Mouse (Mus musculus): ENCODE data around the gene Ppp1r1a.

Gene Ppp1r1a

DNA sequence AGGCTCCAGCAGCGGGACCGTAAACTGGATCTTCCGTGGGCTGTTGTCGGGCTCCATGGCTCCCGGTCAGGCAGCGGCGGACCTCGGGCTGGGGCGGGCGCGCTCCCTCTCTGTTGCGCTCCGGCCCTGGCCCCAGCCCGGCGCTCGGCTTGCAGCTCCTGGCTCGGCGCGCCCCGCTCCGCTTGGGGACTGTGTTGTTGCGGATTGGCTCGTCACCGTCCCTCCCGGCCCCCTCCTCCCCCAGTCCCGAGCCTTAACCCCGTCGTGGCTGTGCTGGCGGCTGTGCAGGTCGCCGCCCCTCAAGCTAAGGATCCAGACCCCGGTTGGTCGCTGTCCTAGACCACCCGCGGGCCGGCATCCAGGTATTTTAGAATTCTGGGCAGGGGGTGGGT lies at the start of gene Ppp1r1a:
Gene Ppp1r1a, minus strand, starts transcription at position 182 of the 392 bp plus-strand sequence.
- in situ Hi-C loops (cut with MboI): no loop called here

DNA sequence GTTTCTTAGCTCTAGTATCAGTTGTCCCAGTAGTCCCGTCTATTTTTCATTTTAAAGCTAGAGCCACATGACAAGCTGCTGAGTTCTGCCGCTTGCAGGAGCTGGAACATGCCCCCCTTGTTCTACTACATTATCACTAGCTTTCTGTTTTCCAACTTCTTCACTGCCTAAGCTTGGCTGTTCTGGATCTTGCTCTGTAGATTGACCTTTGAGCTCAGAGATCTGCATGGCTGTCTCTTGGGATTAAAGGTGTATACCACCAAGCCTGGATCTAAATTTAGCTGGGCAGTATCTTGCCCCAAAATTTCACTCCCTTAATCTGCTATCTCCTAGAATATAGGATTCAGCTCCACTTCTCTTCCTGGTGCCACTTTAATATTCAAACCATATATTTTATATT lies 48.1 kb upstream of the Ppp1r1a start:
- in situ Hi-C loops (cut with MboI): no loop called here

DNA sequence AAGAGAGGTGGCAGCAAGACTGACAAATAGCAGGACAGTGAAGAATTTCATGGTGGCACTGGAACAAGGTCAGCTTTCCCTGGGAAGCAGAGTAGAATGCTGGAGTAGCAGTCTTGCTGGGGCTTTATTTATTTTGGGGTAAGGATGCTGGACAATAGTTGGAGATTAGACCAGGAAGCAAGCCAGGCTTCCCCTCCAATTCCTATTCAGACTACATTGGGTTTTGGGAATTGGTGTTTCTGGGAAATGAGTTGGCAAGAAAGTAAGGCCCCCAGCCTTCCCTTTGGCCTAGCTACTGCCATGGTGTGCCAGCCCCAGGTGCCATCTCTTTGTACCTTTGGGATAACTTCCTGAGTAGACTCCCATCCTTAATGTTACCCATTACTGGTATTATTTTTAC lies 27.2 kb upstream of the Ppp1r1a start, which contains the start of gene Glycam1:
Gene Glycam1, minus strand, starts transcription at position 101 of the 400 bp plus-strand sequence.
- in situ Hi-C loops (cut with MboI): no loop called here

DNA sequence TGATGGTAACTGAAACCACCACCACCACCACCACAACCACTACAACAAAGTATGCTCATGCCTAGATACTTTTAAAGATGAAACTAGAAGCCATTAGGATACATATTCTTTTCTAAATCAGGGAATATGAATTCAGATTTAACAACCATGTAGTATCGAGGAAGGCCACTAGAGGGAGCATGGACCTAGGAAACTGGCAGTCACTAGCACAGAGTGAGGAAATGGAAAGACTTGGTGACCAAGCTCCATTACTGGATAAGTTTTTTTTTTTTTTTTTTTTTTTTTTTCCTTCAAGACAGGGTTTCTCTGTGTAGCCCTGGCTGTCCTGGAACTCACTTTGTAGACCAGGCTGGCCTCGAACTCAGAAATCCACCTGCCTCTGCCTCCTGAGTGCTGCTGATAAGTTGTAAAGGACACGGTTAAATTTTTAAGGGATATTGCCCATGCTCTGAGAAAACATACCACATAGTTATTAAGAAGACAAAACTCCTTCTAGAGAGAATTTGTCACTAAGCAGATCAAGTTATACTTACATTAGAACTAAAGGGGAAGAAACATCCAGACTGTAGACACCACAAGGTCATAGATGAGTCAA lies 14.4 kb upstream of the Ppp1r1a start:
- in situ Hi-C loops (cut with MboI): no loop called here

DNA sequence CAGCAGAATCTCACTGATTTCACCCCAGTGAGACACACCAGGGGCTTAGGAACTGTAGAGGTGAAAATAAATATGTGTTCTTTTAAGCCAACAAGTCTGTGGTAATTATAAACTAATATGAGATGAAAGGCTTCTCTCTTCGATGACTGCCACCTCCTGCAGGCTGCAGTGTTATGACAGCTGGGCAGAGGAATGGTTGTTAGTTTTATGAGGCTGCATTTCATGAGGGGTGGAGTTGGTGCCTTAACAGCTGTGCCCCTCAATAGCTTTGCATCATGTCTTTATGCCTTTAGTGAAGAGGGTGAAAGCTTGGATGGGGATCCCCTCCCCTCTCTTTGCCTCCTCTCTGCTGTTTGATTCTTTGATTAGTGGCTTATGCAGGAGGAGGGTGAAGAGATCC lies 13.2 kb upstream of the Ppp1r1a start:
- in situ Hi-C loops (cut with MboI): no loop called here

DNA sequence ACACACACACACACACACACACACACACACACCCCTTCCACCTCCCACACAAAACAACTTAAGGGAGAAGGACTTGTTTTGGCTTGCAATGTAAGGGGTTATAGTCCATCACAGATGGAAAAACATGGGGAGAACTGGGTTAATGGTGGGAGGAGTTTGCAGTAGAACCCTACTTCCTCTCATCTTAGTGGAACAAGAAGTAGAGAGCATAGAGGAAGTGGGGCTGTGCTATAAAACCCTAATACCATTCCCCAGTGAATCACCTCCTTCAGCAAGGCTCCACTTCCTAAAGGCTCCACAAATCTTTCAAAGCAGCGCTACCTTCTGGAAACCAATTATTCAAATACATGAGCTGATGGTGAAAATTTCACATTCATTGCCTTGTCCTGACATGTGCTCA lies 11.7 kb upstream of the Ppp1r1a start:
- in situ Hi-C loops (cut with MboI): no loop called here

DNA sequence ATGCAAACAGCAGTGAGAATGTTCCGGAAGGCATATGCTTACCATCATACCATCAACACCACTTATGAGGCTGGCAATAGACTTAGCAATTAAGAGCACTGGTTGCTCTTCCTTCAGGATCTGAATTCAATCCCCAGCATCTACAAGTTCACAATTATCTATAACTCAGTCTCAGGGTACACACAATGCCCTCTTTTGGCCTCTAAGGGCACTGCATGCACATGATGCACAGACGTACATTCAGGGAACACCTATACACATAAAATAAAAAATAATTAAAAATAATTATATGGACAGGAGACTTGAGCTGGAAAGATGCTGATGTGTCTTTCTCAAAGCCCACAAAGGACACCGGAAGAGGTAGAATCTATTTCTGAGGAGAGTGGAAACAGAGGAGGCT lies 10.2 kb upstream of the Ppp1r1a start:
- in situ Hi-C loops (cut with MboI): no loop called here

DNA sequence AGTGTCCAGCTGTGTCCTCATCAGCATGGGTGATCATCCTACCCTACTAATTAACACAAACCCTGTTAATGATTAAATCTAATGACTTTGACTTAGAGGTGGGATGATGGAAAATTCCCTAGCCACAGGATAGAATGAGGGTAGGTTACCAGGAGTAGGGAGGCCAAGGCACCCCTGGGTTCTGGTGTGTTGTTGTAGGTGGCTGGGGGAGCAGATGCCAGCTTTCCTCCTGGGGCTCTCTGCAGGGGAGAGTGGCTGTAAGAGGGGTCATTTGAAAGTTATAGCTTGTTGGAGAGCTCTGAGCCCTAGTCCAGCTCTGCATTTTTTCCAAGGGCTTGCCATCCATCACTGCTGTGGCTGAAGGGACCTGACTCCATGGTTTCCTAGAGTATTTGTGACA lies 4.7 kb upstream of the Ppp1r1a start:
- in situ Hi-C loops (cut with MboI): no loop called here

DNA sequence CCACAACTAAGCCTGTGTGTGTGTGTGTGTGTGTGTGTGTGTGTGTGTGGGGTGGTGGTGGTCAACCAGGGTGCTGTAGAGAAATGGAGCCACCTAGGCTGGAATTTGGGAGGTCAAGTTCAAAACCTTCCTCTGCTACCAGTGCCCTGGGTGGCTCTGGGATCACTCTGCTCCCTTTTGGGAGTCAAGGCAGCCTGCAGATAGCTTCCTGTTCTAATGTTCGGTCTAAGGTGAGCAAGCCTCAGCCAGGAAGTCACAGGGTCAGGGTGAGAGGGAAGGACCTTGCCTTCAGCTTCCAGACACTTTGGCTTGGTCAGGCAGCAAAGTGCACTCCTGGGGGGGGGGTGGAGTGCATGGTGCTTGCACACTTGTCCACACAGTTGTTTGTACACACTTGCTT lies 2.8 kb upstream of the Ppp1r1a start:
- in situ Hi-C loops (cut with MboI): no loop called here

DNA sequence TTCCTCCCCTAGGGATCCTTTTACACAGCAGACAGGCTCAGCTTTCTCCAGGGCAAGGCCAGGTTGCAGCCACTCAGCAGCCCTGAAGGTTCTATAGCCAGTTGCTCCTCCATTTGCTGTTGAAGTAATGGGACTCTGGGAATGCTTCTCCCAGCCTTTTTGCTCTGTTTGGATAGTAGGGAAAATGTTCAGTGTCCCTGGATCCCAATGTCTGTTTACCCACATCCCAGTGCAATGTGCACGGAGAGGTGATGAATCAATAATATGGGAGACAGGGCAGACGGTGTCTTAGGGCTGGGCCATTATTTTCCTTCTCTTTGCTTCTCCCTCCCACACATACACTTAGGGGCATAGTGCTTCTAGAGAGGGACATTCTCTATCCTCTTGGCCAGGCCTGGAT lies 1.5 kb upstream of the Ppp1r1a start:
- in situ Hi-C loops (cut with MboI): no loop called here

DNA sequence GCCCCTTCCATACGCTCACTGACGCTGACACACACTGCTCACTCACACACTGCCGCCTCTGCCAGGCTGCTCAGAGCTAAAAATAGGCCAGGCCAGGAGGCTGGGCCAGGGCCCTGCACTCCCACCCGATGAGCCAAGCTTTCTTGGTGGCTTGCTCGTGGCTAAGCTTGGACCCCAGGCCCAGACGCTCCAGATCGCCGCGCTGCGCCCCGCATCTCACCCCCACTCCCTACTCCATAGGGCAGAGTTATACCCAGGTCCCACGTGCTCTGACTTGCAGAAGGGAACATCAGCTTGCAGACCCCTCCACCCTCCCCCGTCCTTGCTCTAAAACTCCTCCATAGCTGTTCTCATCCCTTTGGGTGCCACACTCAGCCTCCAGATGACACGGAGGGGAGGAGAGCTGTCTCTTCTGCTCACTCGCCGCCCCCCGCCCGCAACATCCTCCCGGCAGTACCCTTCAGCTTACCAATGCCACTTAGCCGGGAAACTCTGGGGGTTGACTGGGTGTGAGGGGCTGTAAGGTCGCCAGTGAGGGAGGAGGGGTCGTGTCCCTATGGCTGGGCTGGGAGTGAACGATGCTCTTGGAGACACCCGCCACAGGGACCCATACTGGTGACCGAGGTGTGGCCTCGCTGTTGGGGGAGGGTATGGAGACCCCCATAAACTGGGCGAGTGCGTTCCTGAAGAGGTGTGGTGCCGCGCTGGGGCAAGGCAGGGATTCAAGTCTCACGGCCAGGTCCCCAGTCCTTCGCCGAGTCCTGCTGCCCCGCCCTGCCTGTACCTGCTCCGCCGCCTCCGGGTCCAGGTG lies 587 bp downstream of the Ppp1r1a start:
- in situ Hi-C loops (cut with MboI): no loop called here

DNA sequence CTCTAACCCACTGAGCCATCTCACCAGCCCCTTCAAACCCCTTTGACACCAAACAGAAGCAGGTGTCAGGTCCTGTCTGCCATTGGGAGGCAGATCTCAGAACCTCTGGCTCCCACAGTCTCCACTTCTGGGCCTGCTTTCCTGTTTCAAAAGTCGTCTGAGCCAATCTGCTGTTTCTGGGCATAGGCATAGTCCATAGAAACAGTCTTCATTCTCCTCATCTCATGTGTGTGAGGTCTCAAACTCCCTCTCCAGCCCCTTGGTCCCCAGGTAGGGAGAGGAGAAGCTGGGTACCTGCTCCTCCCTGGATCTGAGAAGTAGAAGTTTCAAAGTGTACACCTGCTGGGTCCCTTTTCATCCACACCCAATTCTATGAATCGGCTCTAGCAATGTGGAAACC lies 1.3 kb downstream of the Ppp1r1a start:
- in situ Hi-C loops (cut with MboI): no loop called here

DNA sequence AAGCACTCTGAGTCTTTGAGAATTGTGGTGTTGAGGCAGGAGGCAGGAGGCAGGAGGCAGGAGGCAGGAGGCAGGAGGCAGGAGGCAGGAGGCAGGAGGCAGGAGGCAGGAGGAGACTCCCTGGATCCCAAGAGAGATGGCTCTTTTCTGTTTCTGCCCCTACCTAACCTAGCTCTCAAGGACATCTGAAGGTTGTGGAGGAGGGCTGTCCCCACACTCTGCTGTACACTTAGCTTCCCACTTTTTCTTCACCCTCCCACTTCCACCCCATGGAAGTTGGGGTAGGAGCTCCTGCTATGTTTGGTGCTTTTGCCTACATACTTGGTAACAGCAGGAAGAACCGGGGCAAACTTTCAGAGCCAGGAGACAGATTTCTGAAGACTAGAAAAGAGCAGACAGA lies 2.0 kb downstream of the Ppp1r1a start:
- in situ Hi-C loops (cut with MboI): no loop called here

DNA sequence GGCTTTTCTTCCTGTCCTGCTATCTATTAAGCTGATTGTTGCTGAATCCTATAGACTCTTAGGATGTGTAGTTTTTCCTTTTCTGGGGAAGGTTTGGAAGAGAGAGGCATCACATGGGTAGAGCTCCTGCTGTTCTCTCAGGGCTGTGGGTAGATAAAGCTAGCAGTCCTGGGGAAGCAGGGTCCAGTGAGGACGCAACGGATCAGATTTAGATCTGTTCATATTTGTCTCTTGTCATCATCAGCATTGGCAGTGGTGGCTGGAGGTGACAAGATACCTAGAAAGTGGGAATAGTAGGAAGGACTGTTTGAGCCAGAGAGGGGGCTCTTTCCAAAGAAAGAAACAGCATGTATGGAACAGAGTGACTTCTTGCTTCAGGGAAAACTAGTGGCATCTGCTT lies 2.8 kb downstream of the Ppp1r1a start:
- in situ Hi-C loops (cut with MboI): no loop called here

DNA sequence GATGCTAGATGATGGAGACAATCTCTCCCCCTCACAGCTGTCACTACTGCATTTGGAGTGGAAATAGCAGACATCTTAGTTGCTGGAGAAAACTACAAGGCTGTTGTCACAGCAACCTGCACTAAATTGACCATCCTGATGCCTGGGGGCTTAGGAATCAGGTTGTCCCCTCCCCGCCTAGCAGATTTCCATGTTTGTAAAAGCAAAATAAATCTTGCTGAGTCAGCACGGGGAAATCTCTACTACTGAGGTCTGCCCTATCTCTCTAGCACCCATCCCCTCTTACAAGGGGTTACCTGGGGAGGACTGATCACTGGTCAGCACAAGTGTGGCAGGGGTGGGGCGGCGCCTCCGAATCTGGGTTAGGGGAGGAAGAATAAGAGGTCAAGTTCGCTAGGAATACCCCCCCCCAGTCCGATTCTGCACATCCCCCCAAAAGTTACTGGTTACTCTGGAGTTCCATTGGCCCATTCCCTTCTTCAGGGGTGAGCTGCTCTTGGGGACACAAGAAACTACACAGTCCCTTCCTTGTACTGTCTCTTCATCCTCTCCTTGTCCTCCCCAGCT lies 3.7 kb downstream of the Ppp1r1a start:
- in situ Hi-C loops (cut with MboI): no loop called here

DNA sequence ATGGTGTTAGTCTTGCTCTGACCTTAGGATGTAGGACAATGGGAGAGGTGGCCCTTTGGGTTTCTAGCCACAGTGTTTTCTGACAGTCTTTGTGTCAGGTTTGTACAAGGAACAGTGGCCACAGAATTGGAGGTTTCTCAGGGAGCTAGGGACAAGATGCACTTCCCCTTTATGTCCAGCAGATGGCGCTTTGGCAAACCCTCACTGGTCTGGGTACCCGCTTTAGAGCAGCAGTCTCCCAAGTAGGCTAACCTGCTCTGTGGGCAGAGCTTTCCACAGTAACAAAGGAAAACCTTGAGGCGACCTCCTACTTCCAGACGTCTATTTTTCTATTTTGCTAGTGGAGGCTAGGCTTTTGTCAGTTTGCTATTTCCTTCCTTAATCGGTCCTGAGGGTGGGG lies 7.4 kb downstream of the Ppp1r1a start:
- in situ Hi-C loops (cut with MboI): no loop called here

DNA sequence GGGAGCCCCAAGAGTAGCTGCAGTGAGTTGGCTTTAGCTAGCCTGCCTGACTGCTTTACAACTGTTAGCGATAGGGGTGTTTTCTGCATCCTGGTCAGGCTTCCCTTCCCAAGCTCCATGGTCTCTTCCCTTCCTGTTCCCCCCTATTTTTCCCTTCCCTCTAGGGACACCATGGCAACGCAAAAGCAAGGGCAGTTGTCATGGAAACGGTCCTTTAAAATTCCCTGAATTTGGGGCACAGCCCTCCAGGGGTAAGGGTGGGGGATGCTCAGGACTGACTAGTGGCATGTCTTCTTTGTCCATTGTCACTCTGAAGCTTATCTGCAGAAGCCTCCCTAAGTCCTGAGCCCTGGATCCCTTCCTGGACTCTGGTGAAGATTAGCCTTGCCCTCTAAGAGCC lies 14.6 kb downstream of the Ppp1r1a start:
- in situ Hi-C loops (cut with MboI): no loop called here

DNA sequence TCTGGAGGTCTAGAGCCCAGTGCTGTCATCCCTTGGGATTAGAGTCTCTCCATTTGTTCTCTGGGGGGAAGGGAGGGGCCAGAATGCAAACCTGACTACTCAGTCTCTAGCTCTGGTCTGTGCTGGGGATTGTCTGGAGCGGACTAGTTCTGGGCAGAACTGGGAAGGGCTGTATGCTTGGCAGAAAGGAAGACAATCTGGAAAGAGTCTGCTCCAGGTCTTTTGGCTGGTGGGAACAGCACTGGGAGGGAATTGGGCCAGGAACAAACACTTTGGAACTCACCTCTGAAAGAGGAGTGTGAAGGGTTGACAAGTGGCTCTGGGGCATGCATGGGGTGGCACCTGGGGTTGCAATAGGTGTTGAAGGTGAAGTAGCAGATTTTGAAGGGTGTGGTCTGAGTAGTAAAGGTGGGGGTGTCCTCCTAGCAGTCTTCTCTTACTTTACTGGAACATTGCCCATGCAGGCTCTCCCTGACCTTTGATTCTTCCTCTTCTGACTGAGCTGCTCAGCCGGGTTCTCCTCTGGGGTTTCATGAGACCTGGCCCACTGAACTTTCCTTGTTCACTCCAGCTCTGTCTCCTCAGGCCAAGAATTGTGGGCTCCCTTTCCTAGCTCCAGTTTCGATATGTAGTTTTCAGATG lies 15.2 kb downstream of the Ppp1r1a start:
- in situ Hi-C loops (cut with MboI): no loop called here

DNA sequence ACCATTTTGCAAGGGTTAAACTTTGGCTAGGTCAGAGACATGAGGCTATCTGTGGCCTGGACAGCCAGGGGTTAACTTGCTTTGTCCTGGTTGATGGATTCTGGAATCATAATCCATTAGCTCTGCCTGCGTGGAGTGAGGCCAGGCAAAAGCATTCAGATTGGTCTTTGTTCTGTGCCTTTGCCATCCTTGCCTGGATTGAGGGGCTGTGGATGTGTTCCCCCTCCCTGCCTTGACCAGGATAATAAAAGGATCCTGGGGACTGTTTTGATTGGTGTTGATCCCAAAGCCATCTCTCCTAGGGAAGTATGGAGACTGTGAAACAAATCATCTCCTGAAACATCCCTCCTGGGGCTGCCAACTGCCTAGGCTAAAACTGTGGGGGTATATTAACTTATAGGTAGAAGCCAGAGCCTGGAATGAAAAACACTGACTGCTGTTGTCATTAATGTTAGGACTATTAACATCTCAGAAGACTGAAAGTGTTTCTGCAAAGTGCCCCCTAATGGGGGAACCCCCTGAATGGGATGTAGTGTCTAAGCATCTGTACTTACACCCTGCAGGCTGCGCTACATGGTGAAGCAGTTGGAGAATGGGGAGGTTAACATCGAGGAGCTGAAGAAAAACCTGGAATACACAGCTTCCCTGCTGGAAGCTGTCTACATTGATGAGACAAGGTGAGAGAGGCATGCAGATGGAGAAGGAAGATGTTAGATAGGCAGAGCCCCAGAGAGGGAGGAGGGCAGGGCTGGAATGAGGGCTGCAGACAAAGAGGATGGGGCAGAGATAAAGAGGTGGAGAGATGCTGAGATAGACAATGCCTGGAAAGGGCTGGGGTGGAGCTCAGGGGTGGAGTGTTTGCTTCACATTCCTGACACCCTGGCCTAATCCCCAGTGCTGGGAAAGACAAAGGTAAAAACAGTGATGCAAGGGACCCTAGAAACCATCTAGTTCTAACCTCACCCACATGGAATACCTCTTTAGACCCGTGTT lies 18.1 kb downstream of the Ppp1r1a start:
- in situ Hi-C loops (cut with MboI): no loop called here

DNA sequence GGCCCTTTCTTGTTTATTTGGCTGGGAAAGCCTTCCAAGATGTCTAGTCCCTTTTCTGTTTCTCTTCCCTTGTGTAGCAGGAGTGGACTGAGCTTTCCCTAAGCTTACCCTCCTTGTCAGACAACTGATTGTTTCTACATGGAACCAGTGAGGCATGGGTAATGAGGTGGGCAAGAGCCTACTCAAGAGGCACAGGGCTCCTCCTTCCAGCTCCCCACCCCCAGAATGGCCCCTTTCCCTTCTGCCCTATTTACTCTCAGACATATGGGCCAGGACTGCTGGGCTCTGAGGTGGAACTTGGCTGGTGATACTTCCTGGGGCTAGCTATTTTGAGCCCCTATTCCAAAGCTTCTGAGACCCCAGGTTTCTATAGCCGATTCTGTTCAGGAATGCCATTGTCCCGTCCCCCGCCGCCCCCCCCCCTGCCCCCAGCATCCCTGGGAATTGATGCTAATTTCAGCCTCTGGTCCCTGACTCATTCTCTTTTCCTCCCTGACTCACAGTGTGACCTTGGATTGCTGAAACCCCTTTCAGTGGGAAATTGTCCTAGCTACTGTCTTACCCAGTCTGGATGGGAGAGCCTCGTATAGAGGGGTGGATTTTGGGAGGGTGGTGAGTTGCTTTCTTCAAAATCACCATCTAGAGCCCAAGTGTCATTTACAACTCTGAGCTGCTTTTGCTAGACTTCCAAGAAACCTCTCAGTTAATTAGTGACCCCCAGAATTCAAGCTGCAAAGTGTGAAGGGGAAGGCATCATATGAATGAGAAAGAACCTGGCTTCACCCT lies 19.0 kb downstream of the Ppp1r1a start:
- in situ Hi-C loops (cut with MboI): no loop called here

DNA sequence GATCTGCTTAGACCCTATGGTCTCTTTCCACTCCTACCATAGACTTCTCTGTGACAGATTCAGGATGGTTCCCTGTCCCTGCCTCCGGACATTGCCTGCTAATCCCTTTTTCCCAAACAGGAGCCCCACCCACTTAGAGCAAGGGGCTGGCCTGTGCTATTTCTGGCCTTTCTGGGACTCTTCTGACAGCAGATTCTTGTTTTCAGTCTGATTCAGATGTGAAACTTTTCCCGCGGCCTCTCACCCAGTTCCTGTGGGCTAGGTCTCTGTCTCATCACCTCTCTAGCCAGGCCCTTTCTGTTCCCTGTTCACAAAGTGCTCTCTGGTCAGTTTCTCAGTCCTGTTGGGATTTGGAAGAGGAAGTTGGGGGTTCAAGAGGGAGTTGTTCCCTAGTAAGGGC lies 22.9 kb downstream of the Ppp1r1a start:
- in situ Hi-C loops (cut with MboI): no loop called here

All from mature B cell (primary cell).